ENCODE assay signal across 14 mouse cellular contexts in genomic region chr8:124980036-124980435, GRCm38 (mm10). TPM values are rescaled to one million over a fixed set of nuclear protein-coding genes. Genes with fewer than 3 reads are reported as not detected.
DNase-seq lines count a peak whose midpoint lies in the region; ATAC-seq and TF ChIP-seq lines count a peak whose summit lies in the region.
"Had no signal": no experiment of that assay in that cellular context is flagged by ENCODE, and none has a peak within 500 bp of the region (broad histone marks: within the 10 kb centered on the region; RNA-seq: fewer than 3 reads in every experiment).

No protein-coding gene starts in this region.

- no peak overlapping the region for H3K4me2 ChIP-seq in liver, postnatal 0 days (ENCODE audit: low read depth, low read length)
- no peak overlapping the region for H3K4me2 ChIP-seq in liver, embryonic 12.5 days
- H3K4me2 ChIP-seq: forebrain, embryonic 12.5 days; heart, embryonic 15.5 days; hindbrain, embryonic 13.5 days; limb, embryonic 12.5 days had no signal

- DNase-seq in liver, postnatal 0 days: no peak
- peak; percentile 10 for DNase-seq in CD4-positive helper T cell, adult 2 months (ENCODE audit: low read depth, low spot score)
- DNase-seq in ES-CJ7 (ENCODE audit: low read depth, low spot score): peak; percentile 76
- DNase-seq in induced T-regulatory cell, adult 2 months (ENCODE audit: low read depth): peak; percentile 47
- no peak for DNase-seq in frontal cortex, postnatal 36 days (ENCODE audit: low spot score in 2 of 2)
- no peak for DNase-seq in urinary bladder, postnatal 36 days (ENCODE audit: low spot score in 2 of 2)
- DNase-seq: cerebellum, adult 9-10 months; gastrocnemius, postnatal 10 days had no signal

- H3K9me3 ChIP-seq in liver, postnatal 0 days (ENCODE audit: low read length): 0 out of 2 replicates have a peak, but pooled peaks cover 7% of the 10 kb centered on the region
- peaks cover 15% of the 10 kb centered on the region for H3K9me3 ChIP-seq in liver, embryonic 12.5 days (replicated peaks)
- H3K9me3 ChIP-seq: heart, embryonic 15.5 days; hindbrain, embryonic 13.5 days had no signal

- H3K36me3 ChIP-seq in liver, postnatal 0 days (replicated peaks; ENCODE audit: insufficient read depth, low read length): no peaks in the 10 kb centered on the region
- no peaks in the 10 kb centered on the region for H3K36me3 ChIP-seq in liver, embryonic 12.5 days
- H3K36me3 ChIP-seq: forebrain, embryonic 12.5 days; heart, embryonic 15.5 days; hindbrain, embryonic 13.5 days; limb, embryonic 12.5 days had no signal

- no peak for TF ChIP-seq EP300 in liver, postnatal 0 days (IDR thresholded peaks at IDR 0.05; ENCODE audit: low read depth)

- WGBS in liver, postnatal 0 days (ENCODE audit: insufficient replicate concordance): 79% methylated on average over 3 of the region's 3 CpGs
- 84% methylated on average over 3 of the region's 3 CpGs for WGBS in liver, embryonic 12.5 days (ENCODE audit: insufficient replicate concordance)

- no peaks in the 10 kb centered on the region for H3K4me1 ChIP-seq in liver, postnatal 0 days (ENCODE audit: insufficient read depth)
- no peaks in the 10 kb centered on the region for H3K4me1 ChIP-seq in liver, embryonic 12.5 days
- H3K4me1 ChIP-seq: forebrain, embryonic 12.5 days; heart, embryonic 15.5 days; hindbrain, embryonic 13.5 days; limb, embryonic 12.5 days had no signal

- no peak overlapping the region for H3K4me3 ChIP-seq in liver, postnatal 0 days (ENCODE audit: low read depth, low read length)
- H3K4me3 ChIP-seq in liver, embryonic 12.5 days: no peak overlapping the region
- H3K4me3 ChIP-seq: forebrain, embryonic 12.5 days; heart, embryonic 15.5 days; hindbrain, embryonic 13.5 days; limb, embryonic 12.5 days had no signal

- H3K9ac ChIP-seq in liver, postnatal 0 days (replicated peaks): no peak overlapping the region
- no peak overlapping the region for H3K9ac ChIP-seq in liver, embryonic 12.5 days
- H3K9ac ChIP-seq: forebrain, embryonic 12.5 days; heart, embryonic 15.5 days; hindbrain, embryonic 13.5 days; limb, embryonic 12.5 days had no signal

- no peak for ATAC-seq in liver, postnatal 0 days
- no peak for ATAC-seq in liver, embryonic 12.5 days

- no peak overlapping the region for H3K27ac ChIP-seq in liver, postnatal 0 days (ENCODE audit: low read depth)
- H3K27ac ChIP-seq in liver, embryonic 12.5 days: no peak overlapping the region
- H3K27ac ChIP-seq: forebrain, embryonic 12.5 days; heart, embryonic 15.5 days; hindbrain, embryonic 13.5 days; limb, embryonic 12.5 days; macrophage had no signal

- TF ChIP-seq CTCF in liver, postnatal 0 days (IDR thresholded peaks at IDR 0.05; ENCODE audit: low read depth): peak; percentile 59

- no peaks in the 10 kb centered on the region for H3K27me3 ChIP-seq in liver, postnatal 0 days (ENCODE audit: insufficient read depth, low read length)
- no peaks in the 10 kb centered on the region; the same call in 1 of the 2 replicates for H3K27me3 ChIP-seq in liver, embryonic 12.5 days (replicated peaks)
- H3K27me3 ChIP-seq: forebrain, embryonic 12.5 days; heart, embryonic 15.5 days; hindbrain, embryonic 13.5 days had no signal

RNA-seq across cellular contexts. Expression of gene Egln1, which starts 30.9 kb away (rescaled TPM):
- polyA plus RNA-seq in liver, postnatal 0 days (2015; fragmentation: Nextera tagmentation; extraction: Ambion mirVana): 3.2 and 3.3 TPM in 2 replicates
- polyA plus RNA-seq in liver, embryonic 12.5 days (2016; fragmentation: Nextera tagmentation; extraction: Ambion mirVana): 4.3 TPM in 2 replicates

RNA-seq across cellular contexts. Expression of gene Tsnax, which starts 32.8 kb away (rescaled TPM):
- polyA plus RNA-seq in liver, postnatal 0 days (2015; fragmentation: Nextera tagmentation; extraction: Ambion mirVana): 28.2 and 29.5 TPM in 2 replicates
- 71.4 TPM in 2 replicates for polyA plus RNA-seq in liver, embryonic 12.5 days (2016; fragmentation: Nextera tagmentation; extraction: Ambion mirVana)

Comparison
In these comparisons a context has a peak if more than half of its experiments do, and no peak if none do; other contexts are left out.
1. DNase-seq: peak in CD4-positive helper T cell, adult 2 months (single experiment), ES-CJ7 (single experiment) and induced T-regulatory cell, adult 2 months (single experiment); none in liver, postnatal 0 days (single experiment), frontal cortex, postnatal 36 days (0 of 2) and urinary bladder, postnatal 36 days (0 of 2).